Mouse (Mus musculus) bone marrow macrophage, adult 2 months (primary cell): ENCODE results near the gene Pdss2. TPM values are rescaled to one million over a fixed set of nuclear protein-coding genes. Genes with fewer than 3 reads are reported as not detected.
A peak's percentile ranks its signal among the peaks of the same experiment; 100 is the strongest.

ENCODE experiments used
- H3K27ac ChIP-seq: 2 replicates; pipeline ENCODE4 v1.5.1; 2012; ENCODE audit warnings: low read depth, low read length; ENCODE audit not compliant: insufficient read depth
- H3K4me1 ChIP-seq: 2 replicates; pipeline ENCODE4 v1.6.1; 2012; ENCODE audit warnings: low read length; ENCODE audit not compliant: control insufficient read depth, insufficient read depth
- H3K4me3 ChIP-seq: 2 replicates; pipeline ENCODE4 v1.5.1; 2012; ENCODE audit warnings: mild to moderate bottlenecking, low read length, moderate library complexity; ENCODE audit not compliant: insufficient read depth
- CTCF ChIP-seq: IDR thresholded peaks from 2 replicates; pipeline ENCODE4 v1.5.1; 2012; ENCODE audit warnings: low read depth, mild to moderate bottlenecking, low read length, moderate library complexity
- POLR2A ChIP-seq: IDR thresholded peaks from 2 replicates; pipeline ENCODE4 v1.6.1; 2012; ENCODE audit warnings: mild to moderate bottlenecking, low read depth, low read length, borderline replicate concordance
- polyA plus RNA-seq: library from polyadenylated mRNA; stranded (reverse); fragments of >200 nt; gene quantifications from 2 replicates; pipeline ENCODE4 v1.2.4, GENCODE M21; 2012; ENCODE audit not compliant: missing spikeins, insufficient read depth, insufficient read length

Gene Pdss2
- polyA plus RNA-seq, 1 experiment: 5.9 TPM

DNA sequence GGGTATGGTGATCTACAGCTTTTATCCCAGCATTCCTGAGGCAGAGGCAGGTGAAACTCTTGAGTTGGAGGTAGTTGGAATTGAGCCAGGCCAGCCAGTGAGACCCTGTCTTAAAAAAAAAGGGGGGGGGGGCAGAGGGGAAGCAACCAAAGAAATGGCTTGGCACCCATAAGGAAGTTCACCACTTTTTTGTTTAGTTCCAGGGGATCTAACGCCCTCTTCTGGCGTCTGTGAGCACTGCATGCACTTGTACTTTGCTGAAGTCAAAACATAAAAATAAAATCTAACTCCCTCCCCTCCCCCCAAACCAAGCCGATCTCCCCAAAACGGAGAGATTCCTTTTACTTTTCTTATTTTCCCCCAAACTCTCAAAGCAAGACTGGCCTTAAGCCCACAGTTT lies 254.1 kb downstream of the Pdss2 start:
- Histone ChIP-seq H3K27ac (no peak overlapping the region), H3K4me1 (peaks cover 10% of the 10 kb centered on the region), H3K4me3 (no peak overlapping the region)
- TF ChIP-seq POLR2A (no peak), CTCF (peak; percentile 57)

DNA sequence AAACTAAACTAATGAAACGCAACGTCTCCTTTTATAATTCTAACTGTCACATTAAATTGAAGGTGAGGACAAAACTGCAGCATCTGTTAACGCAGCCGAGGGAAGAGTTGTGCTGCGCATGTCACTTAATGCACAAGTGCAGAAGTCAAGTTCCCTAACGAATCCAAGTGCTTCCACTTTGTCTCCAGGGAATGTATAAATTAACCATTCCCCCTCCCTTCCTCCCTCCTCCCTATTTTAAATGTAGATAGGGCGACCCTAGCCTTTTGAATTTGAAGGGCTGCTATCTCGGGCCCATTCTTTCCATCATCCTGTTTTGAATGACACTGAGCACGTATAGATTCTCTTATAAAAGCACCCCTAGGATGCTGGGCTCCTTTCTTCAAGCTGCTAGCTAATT lies 256.2 kb downstream of the Pdss2 start:
- no peak overlapping the region for H3K27ac ChIP-seq
- H3K4me3 ChIP-seq: peak overlapping the region; percentile 92; the same call in 1 of the 2 replicates
- TF ChIP-seq POLR2A: no peak
- no peak for TF ChIP-seq CTCF
- peaks cover 16% of the 10 kb centered on the region for H3K4me1 ChIP-seq

DNA sequence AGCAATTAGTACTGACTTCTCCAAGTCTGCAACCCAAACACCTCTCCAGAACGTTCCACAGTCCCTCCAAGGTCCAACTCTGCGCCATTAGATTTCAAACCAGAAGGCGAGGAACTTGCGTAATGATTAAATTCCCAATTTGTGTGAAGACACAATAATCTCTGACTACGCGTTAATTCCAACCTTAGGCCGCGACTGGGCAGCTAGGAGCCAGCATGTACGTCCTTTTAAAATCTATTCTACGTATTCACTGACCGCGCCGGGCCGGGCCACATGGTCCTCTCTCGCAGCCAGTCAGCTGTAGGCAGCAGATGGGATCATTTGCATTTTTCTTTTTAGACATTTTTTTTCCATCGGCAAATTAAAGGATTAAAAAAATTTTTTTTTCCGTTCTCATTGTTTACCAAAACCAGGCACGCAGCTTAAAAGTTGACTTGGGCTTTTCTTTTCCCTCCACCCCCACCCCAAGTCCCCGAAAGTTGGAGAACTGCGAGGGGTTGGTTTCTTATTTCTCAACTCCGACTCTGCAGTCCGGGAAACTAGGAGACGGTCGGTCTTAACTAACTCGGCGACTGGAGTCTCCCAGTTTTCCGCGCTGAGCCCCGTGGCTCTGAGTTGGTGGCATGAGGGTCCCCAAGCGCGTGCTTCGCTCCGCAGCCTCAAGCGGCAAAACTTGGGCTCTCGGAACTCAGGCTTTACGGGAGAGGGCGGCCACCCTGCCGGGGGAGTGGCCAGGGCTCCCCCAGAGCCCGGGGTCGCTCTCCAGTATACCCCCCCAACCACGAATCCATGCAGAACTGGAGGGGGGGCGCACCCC lies 256.8 kb downstream of the Pdss2 start:
- H3K27ac ChIP-seq: peak overlapping the region; percentile 46
- peaks cover 17% of the 10 kb centered on the region for H3K4me1 ChIP-seq
- no peak for TF ChIP-seq POLR2A
- no peak for TF ChIP-seq CTCF
- H3K4me3 ChIP-seq: peak overlapping the region; percentile 92

DNA sequence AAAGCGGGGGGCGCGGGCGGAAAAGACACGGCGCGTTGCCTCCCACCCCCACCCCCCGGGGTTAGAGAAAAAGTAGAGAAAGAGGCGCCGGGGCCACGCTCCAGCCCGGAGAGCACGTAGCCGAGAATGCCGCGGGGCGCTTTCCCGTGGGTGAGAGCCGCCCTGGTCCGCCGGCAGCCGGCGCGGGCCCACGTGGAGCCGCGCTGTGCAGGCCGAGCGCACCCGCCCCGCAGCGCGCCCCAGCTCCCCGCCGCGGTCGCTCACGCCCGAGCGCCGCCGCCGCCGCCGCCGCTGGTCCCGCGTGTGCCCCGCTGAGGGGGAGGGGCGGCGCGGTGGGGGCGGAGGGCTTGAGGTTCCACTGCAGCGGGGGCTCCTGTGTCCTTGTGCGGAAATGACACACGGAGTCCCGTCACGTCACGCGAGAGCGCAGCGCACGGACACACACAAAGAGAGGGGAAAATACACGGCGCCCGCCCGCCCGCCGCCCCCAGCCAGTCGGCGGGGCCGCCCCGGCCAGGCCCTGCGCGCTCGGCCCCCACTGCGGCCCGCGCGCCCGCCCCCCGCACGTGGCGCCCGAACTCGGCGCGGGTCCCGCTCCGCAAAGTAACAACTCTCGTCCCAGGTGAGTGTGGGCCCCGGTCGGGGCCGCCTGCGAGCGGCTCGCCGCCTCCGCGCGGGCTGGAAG lies 257.6 kb downstream of the Pdss2 start, which contains the start of gene Bend3:
Gene Bend3, plus strand, starts transcription at position 81 of the 685 bp plus-strand sequence.
- Histone ChIP-seq H3K4me3 (peak within 1 kb of the TSS; percentile 92), H3K27ac (peak within 1 kb of the TSS; percentile 66), H3K4me1 (peaks cover 22% of the 10 kb centered on the region)
- TF ChIP-seq CTCF: no peak
- TF ChIP-seq POLR2A: no peak

- H3K4me1 ChIP-seq: peaks cover 22% of the 10 kb centered on the region
- H3K27ac ChIP-seq: peak overlapping the region; percentile 70
- H3K4me3 ChIP-seq: peak overlapping the region; percentile 92
- TF ChIP-seq POLR2A: 0 out of 2 replicates have a peak, but pooled peaks have one; percentile 52
- no peak for TF ChIP-seq CTCF
Observed at GRCm38 (mm10) chr10:43479436-43480157, 258.3 kb downstream of the Pdss2 start.

- no peak for TF ChIP-seq POLR2A
- TF ChIP-seq CTCF: no peak
- Histone ChIP-seq H3K27ac (peak overlapping the region; percentile 70), H3K4me1 (peaks cover 22% of the 10 kb centered on the region), H3K4me3 (peak overlapping the region; percentile 92)
Observed at GRCm38 (mm10) chr10:43480227-43480849, 259.1 kb downstream of the Pdss2 start.

- H3K4me1 ChIP-seq: peaks cover 20% of the 10 kb centered on the region
- TF ChIP-seq CTCF (no peak), POLR2A (no peak)
- H3K27ac ChIP-seq: no peak overlapping the region
- no peak overlapping the region for H3K4me3 ChIP-seq
Observed at GRCm38 (mm10) chr10:43481179-43481578, 259.9 kb downstream of the Pdss2 start.

DNA sequence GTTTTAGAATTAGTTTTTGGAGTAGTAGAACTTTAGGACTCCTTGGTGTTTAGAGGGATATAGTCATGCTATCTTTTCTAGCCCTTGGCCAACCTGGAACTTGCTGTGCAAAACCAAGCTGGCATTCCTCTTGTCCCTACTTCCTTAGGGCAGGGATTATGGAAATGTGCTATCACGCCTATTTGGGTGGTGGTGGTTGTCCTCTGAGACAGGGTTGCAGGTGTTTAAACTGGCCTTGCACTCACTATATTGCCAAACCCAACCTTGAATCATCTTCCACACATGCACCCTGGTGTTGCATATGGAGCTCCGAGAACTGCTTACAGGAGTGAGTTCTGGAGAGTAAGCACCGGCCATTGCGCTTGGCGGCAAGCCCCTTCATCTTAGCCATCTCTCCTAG lies 260.7 kb downstream of the Pdss2 start:
- no peak overlapping the region for H3K4me3 ChIP-seq
- H3K4me1 ChIP-seq: peaks cover 20% of the 10 kb centered on the region
- H3K27ac ChIP-seq: no peak overlapping the region
- no peak for TF ChIP-seq CTCF
- TF ChIP-seq POLR2A: no peak

DNA sequence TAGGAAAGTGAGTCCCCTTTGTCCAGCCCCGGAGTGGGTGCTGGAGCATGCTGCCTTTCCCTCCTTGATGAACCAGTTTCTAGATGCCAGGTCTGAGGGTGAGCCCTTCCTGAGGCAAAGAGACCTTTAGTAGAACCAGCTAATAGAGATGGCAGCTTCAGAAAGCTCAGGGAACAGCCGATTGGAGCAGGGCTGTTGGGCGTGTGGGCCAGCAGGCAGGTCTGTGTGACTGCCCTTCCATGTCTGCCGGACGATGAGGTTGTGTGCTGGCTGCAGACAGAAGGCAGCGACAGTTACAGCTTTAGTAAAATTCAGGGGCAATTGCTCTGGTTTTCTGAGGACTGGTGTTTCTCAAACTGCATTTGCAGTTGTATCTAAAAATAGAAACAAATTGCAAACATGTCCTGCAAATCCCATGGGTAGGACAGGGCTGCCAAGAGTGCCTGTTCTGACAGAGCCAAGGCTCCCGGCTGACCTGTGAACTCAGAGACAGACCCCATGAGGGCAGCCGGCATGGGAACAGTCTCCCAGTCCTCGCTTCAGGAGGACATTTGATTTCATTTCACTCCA lies 262.2 kb downstream of the Pdss2 start:
- H3K27ac ChIP-seq: no peak overlapping the region
- H3K4me3 ChIP-seq: no peak overlapping the region
- no peak for TF ChIP-seq CTCF
- no peak for TF ChIP-seq POLR2A
- peaks cover 16% of the 10 kb centered on the region for H3K4me1 ChIP-seq
